Mouse (Mus musculus) cortical plate, adult 2 months (tissue): ENCODE measurements at regions not wholly inside any gene's neighbourhood (a gene's known extent, or its start where the extent isn't known, plus 50 kb on each side); places are given as distances from the start of the nearest gene placed in this dataset.

ENCODE experiments used
- CTCF ChIP-seq: fragments of 200-500 bp; IDR thresholded peaks from 2 replicates; pipeline ENCODE4 v1.5.1; 2011; ENCODE audit warnings: mild to moderate bottlenecking, control low read depth, low read length; ENCODE audit not compliant: insufficient read depth; ENCODE audit errors: extremely low read depth
- POLR2A ChIP-seq: fragments of 200-500 bp; IDR thresholded peaks from 2 replicates; pipeline ENCODE4 v1.6.1; 2011; ENCODE audit warnings: mild to moderate bottlenecking, low read length, control low read depth; ENCODE audit not compliant: insufficient read depth; ENCODE audit errors: extremely low read depth

DNA sequence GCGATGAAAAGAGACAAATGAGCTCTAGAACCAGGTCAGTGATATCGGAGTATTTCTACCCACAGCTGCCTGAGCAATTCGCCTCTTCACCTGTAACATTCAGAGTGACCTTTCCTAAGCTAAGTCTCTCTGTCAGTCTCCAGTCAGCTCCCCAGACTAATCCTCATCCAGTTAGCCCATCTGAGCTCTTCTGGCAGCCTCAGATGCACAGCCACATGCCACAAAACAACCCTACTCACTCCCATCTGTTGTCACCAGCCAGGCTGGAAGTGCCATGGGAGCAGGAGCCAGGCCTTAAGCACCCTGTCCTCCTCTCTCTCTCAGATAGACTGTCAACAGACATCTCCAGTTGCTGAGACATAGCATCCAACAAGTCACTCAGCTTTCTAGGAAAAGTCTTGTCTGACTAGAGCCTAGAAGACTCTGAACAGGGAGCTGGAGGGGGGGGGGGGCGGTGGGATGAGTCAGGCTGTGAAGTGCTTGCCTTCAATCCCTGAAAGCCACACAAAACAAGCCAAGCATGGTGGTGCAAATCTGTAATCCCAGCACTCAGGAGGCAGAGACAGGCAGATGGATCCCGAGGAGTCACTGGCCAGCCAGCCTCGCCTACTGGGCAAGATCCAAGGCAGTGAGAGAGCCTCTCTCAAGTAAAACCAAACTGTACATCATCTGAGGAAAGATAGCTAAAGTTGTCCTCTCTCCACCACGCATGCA lies 225.6 kb downstream of the Mycn start:
- no peak for TF ChIP-seq CTCF
- TF ChIP-seq POLR2A, result no peak
